Mouse (Mus musculus): Measurements from ENCODE around the gene Olfr904. TPM values are rescaled to one million over a fixed set of nuclear protein-coding genes. Genes with fewer than 3 reads are reported as not detected.
"Not testable (repeated sequence)": the region's sequence is repeated elsewhere in the genome, so short reads cannot be mapped to it uniquely, and the experiment has no call there.

Gene Olfr904
- total RNA-seq (2021) = not detected
- long read RNA-seq, experiment 1 = 0 reads
- long read RNA-seq, experiment 2 = 0 reads

GRCm38 (mm10) chr9:38462844-38463243, at the start of gene Olfr904:
Gene Olfr904, plus strand, starts transcription at chr9:38463144.
- DNase-seq (ENCODE audit: low spot score in 2 of 2) = no peak

GRCm38 (mm10) chr9:38413502-38413901, 49.4 kb upstream of the Olfr904 start:
- DNase-seq (ENCODE audit: low spot score in 2 of 2) = not testable (repeated sequence)

GRCm38 (mm10) chr9:38423801-38424200, 39.1 kb upstream of the Olfr904 start:
- DNase-seq (ENCODE audit: low spot score in 2 of 2) = no peak

- DNase-seq (ENCODE audit: low spot score in 2 of 2) = no peak
These were observed 35.9 kb upstream of the Olfr904 start for GRCm38 (mm10) chr9:38427026-38427425.

GRCm38 (mm10) chr9:38429155-38429554, 33.8 kb upstream of the Olfr904 start, which contains the start of gene Olfr901:
Gene Olfr901, plus strand, starts transcription at chr9:38429455.
- no peak for DNase-seq (ENCODE audit: low spot score in 2 of 2)

- DNase-seq (ENCODE audit: low spot score in 2 of 2) = no peak
These were observed 15.6 kb upstream of the Olfr904 start, which contains the start of gene Olfr902 for GRCm38 (mm10) chr9:38447352-38447751. Gene Olfr902, plus strand, starts transcription at chr9:38447652.

- DNase-seq (ENCODE audit: low spot score in 2 of 2) = no peak
These were observed 7.9 kb downstream of the Olfr904 start, which contains the start of gene Olfr905 for GRCm38 (mm10) chr9:38470807-38471206. Gene Olfr905, plus strand, starts transcription at chr9:38471107.

- DNase-seq (ENCODE audit: low spot score in 2 of 2) = no peak
These were observed 23.8 kb downstream of the Olfr904 start, which contains the start of gene Olfr906 for GRCm38 (mm10) chr9:38486785-38487184. Gene Olfr906, plus strand, starts transcription at chr9:38487085.

GRCm38 (mm10) chr9:38495501-38495900, 32.6 kb downstream of the Olfr904 start, which contains the start of gene Olfr907:
Gene Olfr907, plus strand, starts transcription at chr9:38495801.
- no peak for DNase-seq (ENCODE audit: low spot score in 2 of 2)

- DNase-seq (ENCODE audit: low spot score in 2 of 2) = no peak
These were observed 49.4 kb downstream of the Olfr904 start for GRCm38 (mm10) chr9:38512353-38512752.

Other genes with a start within 250 kb of the Olfr904 start
- gene Olfr894, start 245.1 kb upstream of the Olfr904 start, total RNA-seq (2021) = not detected
- gene Olfr143, start 210.4 kb upstream of the Olfr904 start, total RNA-seq (2021) = not detected
- gene Olfr895, start 195.3 kb upstream of the Olfr904 start, total RNA-seq (2021) = not detected
- not detected for gene Olfr896-ps1, start 172.0 kb upstream of the Olfr904 start, total RNA-seq (2021)
- not detected for gene Olfr25, start 134.1 kb upstream of the Olfr904 start, total RNA-seq (2021)
- gene Olfr898, start 114.7 kb upstream of the Olfr904 start, total RNA-seq (2021) = not detected
- gene Olfr250, start 96.2 kb upstream of the Olfr904 start, total RNA-seq (2021) = not detected
- gene Olfr251, start 86.1 kb upstream of the Olfr904 start, total RNA-seq (2021) = not detected
- not detected for gene Olfr147, start 61.4 kb upstream of the Olfr904 start, total RNA-seq (2021)
- not detected for gene Olfr901, start 33.7 kb upstream of the Olfr904 start, total RNA-seq (2021)
- not detected for gene Olfr902, start 15.5 kb upstream of the Olfr904 start, total RNA-seq (2021)
- gene Olfr905, start 8.0 kb downstream of the Olfr904 start, total RNA-seq (2021) = under 1 TPM in 1 of 2 experiments, not detected in 1; 0.07 TPM
- not detected for gene Olfr906, start 23.9 kb downstream of the Olfr904 start, total RNA-seq (2021)
- not detected for gene Olfr907, start 32.7 kb downstream of the Olfr904 start, total RNA-seq (2021)
- not detected for gene Olfr911-ps1, start 58.4 kb downstream of the Olfr904 start, total RNA-seq (2021)
- gene Olfr910, start 74.7 kb downstream of the Olfr904 start, total RNA-seq (2021) = not detected
- gene Olfr912, start 117.0 kb downstream of the Olfr904 start, total RNA-seq (2021) = not detected
- not detected for gene Olfr913, start 129.6 kb downstream of the Olfr904 start, total RNA-seq (2021)
- not detected for gene Olfr914, start 142.0 kb downstream of the Olfr904 start, total RNA-seq (2021)
- not detected for gene Olfr916, start 196.7 kb downstream of the Olfr904 start, total RNA-seq (2021)
- not detected for gene Olfr917, start 202.7 kb downstream of the Olfr904 start, total RNA-seq (2021)
- not detected for gene Olfr918, start 211.5 kb downstream of the Olfr904 start, total RNA-seq (2021)
- not detected for gene Olfr919, start 240.5 kb downstream of the Olfr904 start, total RNA-seq (2021)